Mouse (Mus musculus) embryonic facial prominence, embryonic 13.5 days (tissue): ENCODE measurements around the gene 1700016K19Rik. TPM values are rescaled to one million over a fixed set of nuclear protein-coding genes. Genes with fewer than 3 reads are reported as not detected.

Experiments
- polyA plus RNA-seq: library from polyadenylated mRNA; unstranded; fragments of >200 nt; fragmentation: Nextera tagmentation; extraction: Ambion mirVana; gene quantifications from 2 replicates; pipeline ENCODE4 v1.2.1, GENCODE M21; 2015

Gene 1700016K19Rik
- polyA plus RNA-seq, 1 experiment from 2014 or later, result 0.76 TPM

Other genes with a start within 250 kb of the 1700016K19Rik start
- 2.5 TPM in 2 replicates for gene Doc2b, start 203.9 kb upstream of the 1700016K19Rik start, polyA plus RNA-seq
- 2.6 and 3.2 TPM in 2 replicates for gene Rph3al, start 61.5 kb upstream of the 1700016K19Rik start, polyA plus RNA-seq
- 54.0 and 55.8 TPM in 2 replicates for gene Rflnb, start 27.9 kb downstream of the 1700016K19Rik start, polyA plus RNA-seq
- gene Vps53, start 179.7 kb downstream of the 1700016K19Rik start, polyA plus RNA-seq, result 36.5 and 38.5 TPM in 2 replicates
- gene Fam57a, start 179.8 kb downstream of the 1700016K19Rik start, polyA plus RNA-seq, result 20.7 and 20.8 TPM in 2 replicates
- gene Dbil5, start 217.7 kb downstream of the 1700016K19Rik start, polyA plus RNA-seq, result 0.65 TPM in 1 of 2 replicates, not detected in the other
- 27.3 and 33.8 TPM in 2 replicates for gene Gemin4, start 217.8 kb downstream of the 1700016K19Rik start, polyA plus RNA-seq
- gene Mrm3, start 243.8 kb downstream of the 1700016K19Rik start, polyA plus RNA-seq, result 24.9 and 25.2 TPM in 2 replicates
- gene Glod4, start 243.8 kb downstream of the 1700016K19Rik start, polyA plus RNA-seq, result 126 and 138 TPM in 2 replicates